In the genomic region with DNA sequence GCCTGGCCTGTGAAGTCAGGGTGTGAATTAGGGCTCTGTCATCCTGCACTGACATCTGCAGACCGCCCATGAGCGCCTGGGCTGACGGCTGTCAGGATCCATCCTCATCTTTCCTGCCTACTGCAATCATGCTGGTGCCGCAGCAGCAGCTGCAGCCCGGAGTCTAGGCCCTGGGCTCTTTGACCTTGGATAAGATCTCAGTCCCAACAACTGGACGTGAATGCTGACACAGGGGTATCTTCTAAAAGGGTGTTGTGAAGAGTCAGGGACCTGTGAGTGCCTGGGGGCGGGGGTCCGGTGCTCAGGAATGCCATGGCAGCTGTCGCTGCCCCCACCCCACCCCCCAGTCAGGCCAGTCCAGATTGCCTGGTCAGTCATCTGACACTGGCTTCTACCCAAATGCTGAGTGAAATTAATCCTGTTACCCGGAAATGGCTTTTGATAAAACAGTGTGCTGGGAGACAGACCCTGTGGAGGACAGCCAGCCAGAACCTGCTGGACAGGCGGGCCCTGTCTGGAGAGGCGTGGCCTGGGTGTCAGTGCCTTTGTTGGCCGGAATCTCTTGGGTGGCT, we compare ENCODE assay signal across 8 mouse cellular contexts. TPM values are rescaled to one million over a fixed set of nuclear protein-coding genes. Genes with fewer than 3 reads are reported as not detected.
DNase-seq lines count a peak whose midpoint lies in the region; ATAC-seq and TF ChIP-seq lines count a peak whose summit lies in the region.

No protein-coding gene starts in this region.

- peak; percentile 82 for DNase-seq in ES-CJ7 (ENCODE audit: low read depth, low spot score)
- DNase-seq in cerebellum, adult 11-12 months: peak; percentile 84
- peak; percentile 33 for DNase-seq in forebrain, postnatal 0 days
- peak; percentile 75 for DNase-seq in liver, adult 2 months (ENCODE audit: extremely low read depth, low read depth, low spot score)
- DNase-seq in neural tube, embryonic 11.5 days (ENCODE audit: low spot score): peak; percentile 75
- no peak for DNase-seq in left cerebral cortex, postnatal 25 days (ENCODE audit: low spot score in 2 of 2)
- DNase-seq in left cerebral cortex, adult 8-10 months (ENCODE audit: low spot score in 2 of 2): no peak

- no peaks in the 10 kb centered on the region for H3K9me3 ChIP-seq in forebrain, postnatal 0 days (ENCODE audit: low read length)
- H3K9me3 ChIP-seq in hindbrain, embryonic 13.5 days: no peaks in the 10 kb centered on the region
- no peaks in the 10 kb centered on the region for H3K9me3 ChIP-seq in neural tube, embryonic 11.5 days (ENCODE audit: control insufficient read depth, low read length)

- peaks cover 16% of the 10 kb centered on the region for H3K4me1 ChIP-seq in forebrain, postnatal 0 days (ENCODE audit: insufficient read depth)
- H3K4me1 ChIP-seq in hindbrain, embryonic 13.5 days (replicated peaks): peaks cover 89% of the 10 kb centered on the region
- peaks cover 24% of the 10 kb centered on the region for H3K4me1 ChIP-seq in liver, adult 2 months (ENCODE audit: control insufficient read depth, insufficient read depth, low read length)
- H3K4me1 ChIP-seq in neural tube, embryonic 11.5 days (ENCODE audit: control insufficient read depth, insufficient read depth, low read length): peaks cover 28% of the 10 kb centered on the region

- H3K79me2 ChIP-seq in liver, adult 2 months (ENCODE audit: control insufficient read depth, insufficient read depth, low read length): peaks cover 64% of the 10 kb centered on the region

- TF ChIP-seq CTCF in forebrain, postnatal 0 days (IDR thresholded peaks at IDR 0.05; ENCODE audit: low read depth): no peak
- 0 out of 2 replicates have a peak, but pooled peaks have one; percentile 3 for TF ChIP-seq CTCF in liver, adult 2 months (IDR thresholded peaks at IDR 0.05; ENCODE audit: low read depth, low read length)

- 5% methylated on average over 13 of the region's 13 CpGs for WGBS in forebrain, postnatal 0 days
- WGBS in hindbrain, embryonic 13.5 days: 3% methylated on average over 13 of the region's 13 CpGs
- 16% methylated on average over 13 of the region's 13 CpGs for WGBS in liver, adult 2 months
- WGBS in neural tube, embryonic 11.5 days: 10% methylated on average over 13 of the region's 13 CpGs

- TF ChIP-seq POLR2A in liver, adult 2 months (IDR thresholded peaks at IDR 0.05; ENCODE audit: extremely low read depth, insufficient read depth, low read length): no peak

- H3K9ac ChIP-seq in forebrain, postnatal 0 days: 0 out of 2 replicates have a peak overlapping the region, but pooled peaks have one; percentile 31
- H3K9ac ChIP-seq in hindbrain, embryonic 13.5 days: peak overlapping the region; percentile 69
- no peak overlapping the region for H3K9ac ChIP-seq in liver, adult 2 months (ENCODE audit: low read depth, low read length)
- peak overlapping the region; percentile 2 for H3K9ac ChIP-seq in neural tube, embryonic 11.5 days (ENCODE audit: low read length)

- H3K4me3 ChIP-seq in forebrain, postnatal 0 days (ENCODE audit: low read depth, low read length): no peak overlapping the region
- no peak overlapping the region for H3K4me3 ChIP-seq in hindbrain, embryonic 13.5 days
- H3K4me3 ChIP-seq in liver, adult 2 months (ENCODE audit: insufficient read depth, low read depth, low read length): no peak overlapping the region
- no peak overlapping the region for H3K4me3 ChIP-seq in neural tube, embryonic 11.5 days (ENCODE audit: low read depth, low read length)

- H3K36me3 ChIP-seq in forebrain, postnatal 0 days (ENCODE audit: insufficient read depth): no peaks in the 10 kb centered on the region
- no peaks in the 10 kb centered on the region for H3K36me3 ChIP-seq in hindbrain, embryonic 13.5 days
- no peaks in the 10 kb centered on the region for H3K36me3 ChIP-seq in liver, adult 2 months (ENCODE audit: control insufficient read depth, insufficient read depth, low read length)
- no peaks in the 10 kb centered on the region for H3K36me3 ChIP-seq in neural tube, embryonic 11.5 days (ENCODE audit: control insufficient read depth, insufficient read depth, low read length)

- H3K27ac ChIP-seq in forebrain, postnatal 0 days (ENCODE audit: low read depth, low read length): peak overlapping the region; percentile 84
- H3K27ac ChIP-seq in hindbrain, embryonic 13.5 days: peak overlapping the region; percentile 95
- peak overlapping the region; percentile 51 for H3K27ac ChIP-seq in liver, adult 2 months (replicated peaks; ENCODE audit: insufficient read depth, low read depth, low read length)
- peak overlapping the region; percentile 75 for H3K27ac ChIP-seq in neural tube, embryonic 11.5 days (ENCODE audit: low read depth, low read length)

- no peak overlapping the region for H3K4me2 ChIP-seq in forebrain, postnatal 0 days (ENCODE audit: low read depth)
- H3K4me2 ChIP-seq in hindbrain, embryonic 13.5 days: peak overlapping the region; percentile 47
- peak overlapping the region; percentile 33; the same call in 1 of the 2 replicates for H3K4me2 ChIP-seq in neural tube, embryonic 11.5 days (ENCODE audit: low read depth)

- ATAC-seq in forebrain, postnatal 0 days: peak; percentile 67
- peak; percentile 61 for ATAC-seq in hindbrain, embryonic 13.5 days (ENCODE audit: low FRiP score)
- peak; percentile 85 for ATAC-seq in neural tube, embryonic 11.5 days (ENCODE audit: insufficient read depth, low FRiP score, low TSS enrichment)

- intact Hi-C loops in left cerebral cortex, postnatal 25 days (cut with DNase I): no loop called here

- H3K27me3 ChIP-seq in forebrain, postnatal 0 days (ENCODE audit: insufficient read depth, low read length): no peaks in the 10 kb centered on the region
- no peaks in the 10 kb centered on the region for H3K27me3 ChIP-seq in hindbrain, embryonic 13.5 days
- no peaks in the 10 kb centered on the region for H3K27me3 ChIP-seq in liver, adult 2 months (ENCODE audit: control insufficient read depth, insufficient read depth, low read length)
- no peaks in the 10 kb centered on the region for H3K27me3 ChIP-seq in neural tube, embryonic 11.5 days (ENCODE audit: control insufficient read depth, insufficient read depth, low read length)

RNA-seq across cellular contexts. Expression of gene Prrc2b, which starts 23.4 kb away (rescaled TPM):
- total RNA-seq in forebrain, postnatal 0 days (2014; rRNA removed): 92.1 and 131 TPM in 2 replicates
- 40.7 and 60.4 TPM in 2 replicates for polyA plus RNA-seq in forebrain, postnatal 0 days (2015; fragmentation: Nextera tagmentation; extraction: Ambion mirVana)
- 65.8 and 68.8 TPM in 2 replicates for polyA plus RNA-seq in hindbrain, embryonic 13.5 days (2015; fragmentation: Nextera tagmentation; extraction: Ambion mirVana)
- total RNA-seq in liver, adult 2 months (2014; rRNA removed): 5.5 and 12.5 TPM in 2 replicates
- polyA plus RNA-seq in liver, adult 2 months (2012; rRNA removed): 12.1 and 14.7 TPM in 2 replicates
- polyA plus RNA-seq in neural tube, embryonic 11.5 days (2014; fragmentation: Nextera tagmentation; extraction: Ambion mirVana): 73.9 and 81.1 TPM in 2 replicates
- total RNA-seq in left cerebral cortex, postnatal 25 days (2021): 100 to 1,000 TPM; 240 TPM
- 100 to 1,000 TPM; 248 to 277 (median 262) TPM for total RNA-seq in left cerebral cortex, adult 8-10 months (2022)

Comparison
In these comparisons a context has a peak if more than half of its experiments do, and no peak if none do; other contexts are left out.
1. DNase-seq: peak in ES-CJ7 (single experiment), cerebellum, adult 11-12 months (single experiment), forebrain, postnatal 0 days (single experiment), liver, adult 2 months (single experiment) and neural tube, embryonic 11.5 days (single experiment); none in left cerebral cortex, postnatal 25 days (0 of 2) and left cerebral cortex, adult 8-10 months (0 of 2).
2. Peak in every context shown above with its lines, with median percentiles within 50 percentile points of each other: ATAC-seq and H3K27ac ChIP-seq.